Mouse (Mus musculus) layer of hippocampus, adult 11-12 months (tissue): Measurements from ENCODE around the gene Phf8.
"Not testable (repeated sequence)": the region's sequence is repeated elsewhere in the genome, so short reads cannot be mapped to it uniquely, and the experiment has no call there.

Experiments
- DNase-seq: peaks from one replicate; pipeline ENCODE4 v3.0.0; 2022; ENCODE audit warnings: low spot score

Phf8 gene

GRCm38 (mm10) chrX:151520458-151521322, at the start of gene Phf8:
Phf8 (plus strand) TSS chrX:151520672.
- DNase-seq, result peak; percentile 95

- DNase-seq, result no peak
Observed at GRCm38 (mm10) chrX:151488128-151488527, 32.3 kb upstream of the Phf8 start.

GRCm38 (mm10) chrX:151493269-151493668, 27.2 kb upstream of the Phf8 start:
- not testable (repeated sequence) for DNase-seq

GRCm38 (mm10) chrX:151496596-151496995, 23.9 kb upstream of the Phf8 start:
- no peak for DNase-seq

GRCm38 (mm10) chrX:151508536-151508935, 11.9 kb upstream of the Phf8 start:
- no peak for DNase-seq

GRCm38 (mm10) chrX:151509906-151510305, 10.6 kb upstream of the Phf8 start:
- no peak for DNase-seq

- DNase-seq, result no peak
Observed at GRCm38 (mm10) chrX:151513066-151513465, 7.4 kb upstream of the Phf8 start.

- no peak for DNase-seq
Observed at GRCm38 (mm10) chrX:151513694-151514093, 6.8 kb upstream of the Phf8 start.

- no peak for DNase-seq
Observed at GRCm38 (mm10) chrX:151518181-151518580, 2.3 kb upstream of the Phf8 start.

GRCm38 (mm10) chrX:151520127-151520457, 380 bp upstream of the Phf8 start:
- no peak for DNase-seq

GRCm38 (mm10) chrX:151521786-151522522, 1.5 kb downstream of the Phf8 start:
- DNase-seq, result no peak

- DNase-seq, result no peak
Observed at GRCm38 (mm10) chrX:151553356-151553755, 32.9 kb downstream of the Phf8 start.

- DNase-seq, result no peak
Observed at GRCm38 (mm10) chrX:151575166-151575565, 54.7 kb downstream of the Phf8 start.

- no peak for DNase-seq
Observed at GRCm38 (mm10) chrX:151643386-151643785, 122.9 kb downstream of the Phf8 start.

GRCm38 (mm10) chrX:151653744-151654143, 133.3 kb downstream of the Phf8 start:
- no peak for DNase-seq

- peak; percentile 2 for DNase-seq
Observed at GRCm38 (mm10) chrX:151674492-151675171, 154.2 kb downstream of the Phf8 start.
